In genomic region chr15:78466809-78467208, GRCm38 (mm10) we compare ENCODE assay signal across 16 mouse cellular contexts. TPM values are rescaled to one million over a fixed set of nuclear protein-coding genes. Genes with fewer than 3 reads are reported as not detected.
DNase-seq lines count a peak whose midpoint lies in the region; ATAC-seq and TF ChIP-seq lines count a peak whose summit lies in the region.
"Had no signal": no experiment of that assay in that cellular context is flagged by ENCODE, and none has a peak within 500 bp of the region (broad histone marks: within the 10 kb centered on the region; RNA-seq: fewer than 3 reads in every experiment).

No protein-coding gene starts in this region.

- TF ChIP-seq CTCF in intestine, postnatal 0 days (IDR thresholded peaks at IDR 0.05; ENCODE audit: low read depth): peak; percentile 48
- peak; percentile 43 for TF ChIP-seq CTCF in liver, embryonic 14.5 days (IDR thresholded peaks at IDR 0.05; ENCODE audit: low read depth)

- WGBS in intestine, postnatal 0 days: 35% methylated on average over 6 of the region's 6 CpGs
- WGBS in intestine, embryonic 16.5 days: 39% methylated on average over 6 of the region's 6 CpGs
- WGBS in liver, embryonic 14.5 days (ENCODE audit: insufficient replicate concordance): 31% methylated on average over 6 of the region's 6 CpGs

- no peak overlapping the region for H3K9ac ChIP-seq in intestine, postnatal 0 days (ENCODE audit: low read depth, low read length)
- H3K9ac ChIP-seq in intestine, embryonic 16.5 days (ENCODE audit: low read depth, low read length): no peak overlapping the region
- no peak overlapping the region for H3K9ac ChIP-seq in liver, embryonic 14.5 days (replicated peaks)
- H3K9ac ChIP-seq: forebrain, postnatal 0 days; hindbrain, embryonic 15.5 days; kidney, embryonic 15.5 days; lung, embryonic 15.5 days had no signal

- no peaks in the 10 kb centered on the region for H3K4me1 ChIP-seq in intestine, postnatal 0 days (replicated peaks; ENCODE audit: control insufficient read depth, insufficient read depth, low read length)
- no peaks in the 10 kb centered on the region for H3K4me1 ChIP-seq in intestine, embryonic 16.5 days (ENCODE audit: control insufficient read depth, insufficient read depth, low read length)
- peaks cover 0 to 5% of the 10 kb centered on the region in 2 experiments; a peak in 2 of 4 replicates for H3K4me1 ChIP-seq in liver, embryonic 14.5 days (replicated peaks; ENCODE audit: control insufficient read depth in 2 of 2, insufficient read depth in 2 of 2, low read length in 1 of 2)
- H3K4me1 ChIP-seq: hindbrain, embryonic 15.5 days; lung, embryonic 15.5 days had no signal

- no peaks in the 10 kb centered on the region for H3K9me3 ChIP-seq in intestine, postnatal 0 days (ENCODE audit: control insufficient read depth)
- H3K9me3 ChIP-seq in intestine, embryonic 16.5 days (ENCODE audit: control insufficient read depth, low read length): no peaks in the 10 kb centered on the region
- H3K9me3 ChIP-seq in liver, embryonic 14.5 days (ENCODE audit: control insufficient read depth, low read length): no peaks in the 10 kb centered on the region
- H3K9me3 ChIP-seq: G1E; hindbrain, embryonic 15.5 days; kidney, embryonic 15.5 days; lung, embryonic 15.5 days; megakaryocyte, embryonic 14.5 days had no signal

- ATAC-seq in CD4-positive, CD25-positive, alpha-beta regulatory T cell, adult 4 months: no peak
- ATAC-seq in intestine, postnatal 0 days: no peak
- ATAC-seq in intestine, embryonic 16.5 days: no peak
- no peak for ATAC-seq in liver, embryonic 14.5 days (ENCODE audit: insufficient read depth)
- ATAC-seq: forebrain, postnatal 0 days had no signal

- peak; percentile 42 for DNase-seq in CD4-positive, CD25-positive, alpha-beta regulatory T cell, adult 2 months (ENCODE audit: low read depth, low spot score)
- DNase-seq in 416B (ENCODE audit: low read depth): peak; percentile 13
- DNase-seq in liver, embryonic 14.5 days (ENCODE audit: low read depth in 3 of 3, low spot score in 3 of 3): no peak
- DNase-seq in frontal cortex, postnatal 14 days (ENCODE audit: low spot score in 2 of 2): no peak
- no peak for DNase-seq in ovary, postnatal 36 days (ENCODE audit: low spot score)
- DNase-seq: forebrain, postnatal 0 days; gastrocnemius, postnatal 14 days had no signal

- no peak for TF ChIP-seq EP300 in liver, embryonic 14.5 days (IDR thresholded peaks at IDR 0.05; ENCODE audit: low read depth)

- H3K4me3 ChIP-seq in intestine, postnatal 0 days (ENCODE audit: low read depth, low read length): no peak overlapping the region
- H3K4me3 ChIP-seq in intestine, embryonic 16.5 days (ENCODE audit: low read length): no peak overlapping the region
- no peak overlapping the region for H3K4me3 ChIP-seq in liver, embryonic 14.5 days (ENCODE audit: insufficient read depth in 1 of 2, low read depth in 2 of 2, low read length in 2 of 2)
- H3K4me3 ChIP-seq: hindbrain, embryonic 15.5 days; kidney, embryonic 15.5 days; lung, embryonic 15.5 days; megakaryocyte, embryonic 14.5 days had no signal

- no peaks in the 10 kb centered on the region for H3K27me3 ChIP-seq in intestine, postnatal 0 days (replicated peaks; ENCODE audit: control insufficient read depth, insufficient read depth, low read length)
- H3K27me3 ChIP-seq in intestine, embryonic 16.5 days (replicated peaks; ENCODE audit: control insufficient read depth, insufficient read depth, low read length): no peaks in the 10 kb centered on the region; the same call in 1 of the 2 replicates
- no peaks in the 10 kb centered on the region for H3K27me3 ChIP-seq in liver, embryonic 14.5 days (ENCODE audit: control insufficient read depth, insufficient read depth, low read length)
- H3K27me3 ChIP-seq: hindbrain, embryonic 15.5 days; kidney, embryonic 15.5 days; lung, embryonic 15.5 days had no signal

- H3K27ac ChIP-seq in intestine, postnatal 0 days (ENCODE audit: low read depth, low read length): no peak overlapping the region
- H3K27ac ChIP-seq in intestine, embryonic 16.5 days (ENCODE audit: low read length): no peak overlapping the region
- no peak overlapping the region for H3K27ac ChIP-seq in liver, embryonic 14.5 days
- H3K27ac ChIP-seq: hindbrain, embryonic 15.5 days; kidney, embryonic 15.5 days; lung, embryonic 15.5 days had no signal

- no peaks in the 10 kb centered on the region for H3K36me3 ChIP-seq in intestine, postnatal 0 days (ENCODE audit: control insufficient read depth, insufficient read depth)
- no peaks in the 10 kb centered on the region for H3K36me3 ChIP-seq in intestine, embryonic 16.5 days (ENCODE audit: control insufficient read depth, insufficient read depth, low read length)
- H3K36me3 ChIP-seq in liver, embryonic 14.5 days (replicated peaks; ENCODE audit: control insufficient read depth, insufficient read depth, low read depth): no peaks in the 10 kb centered on the region
- H3K36me3 ChIP-seq: G1E; hindbrain, embryonic 15.5 days; kidney, embryonic 15.5 days; lung, embryonic 15.5 days had no signal

- H3K4me2 ChIP-seq in intestine, postnatal 0 days (replicated peaks; ENCODE audit: low read depth): no peak overlapping the region
- no peak overlapping the region for H3K4me2 ChIP-seq in intestine, embryonic 16.5 days (ENCODE audit: low read depth, low read length)
- no peak overlapping the region for H3K4me2 ChIP-seq in liver, embryonic 14.5 days (ENCODE audit: low read depth)
- H3K4me2 ChIP-seq: hindbrain, embryonic 15.5 days; kidney, embryonic 15.5 days; lung, embryonic 15.5 days had no signal

RNA-seq across cellular contexts. Expression of gene Tmprss6, which starts 1.6 kb away (rescaled TPM):
- not detected for polyA plus RNA-seq in CD4-positive, CD25-positive, alpha-beta regulatory T cell, adult 4 months (2017; shearing (Covaris generic))
- 0.63 and 0.84 TPM in 2 replicates for polyA plus RNA-seq in intestine, postnatal 0 days (2015; fragmentation: Nextera tagmentation; extraction: Ambion mirVana)
- polyA plus RNA-seq in intestine, embryonic 16.5 days (2015; fragmentation: Nextera tagmentation; extraction: Ambion mirVana): 0.45 and 0.82 TPM in 2 replicates
- polyA plus RNA-seq in liver, embryonic 14.5 days (2012; rRNA removed): 11.9 and 14.4 TPM in 2 replicates
- 9.8 and 10.7 TPM in 2 replicates for polyA plus RNA-seq in liver, embryonic 14.5 days (2014; fragmentation: Nextera tagmentation; extraction: Ambion mirVana)
- polyA plus RNA-seq: G1E; heart, embryonic 14.5 days had no signal

RNA-seq across cellular contexts. Expression of gene Il2rb, which starts 28.3 kb away (rescaled TPM):
- polyA plus RNA-seq in CD4-positive, CD25-positive, alpha-beta regulatory T cell, adult 4 months (2017; shearing (Covaris generic)): 100 to 1,000 TPM; 529 to 771 TPM
- 0.58 and 0.63 TPM in 2 replicates for polyA plus RNA-seq in intestine, postnatal 0 days (2015; fragmentation: Nextera tagmentation; extraction: Ambion mirVana)
- polyA plus RNA-seq in intestine, embryonic 16.5 days (2015; fragmentation: Nextera tagmentation; extraction: Ambion mirVana): 1.8 and 2.1 TPM in 2 replicates
- polyA plus RNA-seq in liver, embryonic 14.5 days (2012; rRNA removed): 0.26 and 0.29 TPM in 2 replicates
- polyA plus RNA-seq in liver, embryonic 14.5 days (2014; fragmentation: Nextera tagmentation; extraction: Ambion mirVana): 0.37 and 0.52 TPM in 2 replicates
- polyA plus RNA-seq: G1E had no signal

RNA-seq across cellular contexts. Expression of gene Kctd17, which starts 38.4 kb away (rescaled TPM):
- 1 to 10 TPM; 5.1 to 5.5 TPM for polyA plus RNA-seq in CD4-positive, CD25-positive, alpha-beta regulatory T cell, adult 4 months (2017; shearing (Covaris generic))
- 18.6 and 20.1 TPM in 2 replicates for polyA plus RNA-seq in intestine, postnatal 0 days (2015; fragmentation: Nextera tagmentation; extraction: Ambion mirVana)
- 20.2 and 23.6 TPM in 2 replicates for polyA plus RNA-seq in intestine, embryonic 16.5 days (2015; fragmentation: Nextera tagmentation; extraction: Ambion mirVana)
- polyA plus RNA-seq in liver, embryonic 14.5 days (2012; rRNA removed): 7.1 and 8.7 TPM in 2 replicates
- polyA plus RNA-seq in liver, embryonic 14.5 days (2014; fragmentation: Nextera tagmentation; extraction: Ambion mirVana): 3.0 and 3.3 TPM in 2 replicates

Comparison
In these comparisons a context has a peak if more than half of its experiments do, and no peak if none do; other contexts are left out.
1. DNase-seq: peak in CD4-positive, CD25-positive, alpha-beta regulatory T cell, adult 2 months (single experiment) and 416B (single experiment); none in liver, embryonic 14.5 days (0 of 3), frontal cortex, postnatal 14 days (0 of 2) and ovary, postnatal 36 days (single experiment).
2. RNA of gene Il2rb, which starts 28.3 kb away (polyA plus RNA-seq): 529 to 771 TPM in CD4-positive, CD25-positive, alpha-beta regulatory T cell, adult 4 months; 1.8 to 2.1 TPM in intestine, embryonic 16.5 days, 0.58 to 0.63 TPM in intestine, postnatal 0 days and 0.26 to 0.52 TPM in liver, embryonic 14.5 days; every median in the first group is over 100 times any median in the second.